Mouse (Mus musculus): ENCODE results near the gene Ttc26. TPM values are rescaled to one million over a fixed set of nuclear protein-coding genes. Genes with fewer than 3 reads are reported as not detected.
"Not testable (repeated sequence)": the region's sequence is repeated elsewhere in the genome, so short reads cannot be mapped to it uniquely, and the experiment has no call there.

The Ttc26 gene
- polyA plus RNA-seq, 1 experiment, result 14.3 TPM

GRCm38 (mm10) chr6:38389671-38390070 is 8.4 kb downstream of the Ttc26 start:
- TF ChIP-seq CTCF (IDR thresholded peaks at IDR 0.05; ENCODE audit: low read depth, low read length), result no peak
- TF ChIP-seq POLR2A (IDR thresholded peaks at IDR 0.05; ENCODE audit: insufficient read depth, low read length), result no peak
- no peak for TF ChIP-seq EP300 (IDR thresholded peaks at IDR 0.05; ENCODE audit: insufficient read depth, low read depth, low read length)
- Histone ChIP-seq H3K27ac (ENCODE audit: insufficient read depth, low read length) (no peak overlapping the region), H3K9ac (ENCODE audit: low read depth, poor library complexity, severe bottlenecking) (no peak overlapping the region), H3K9me3 (replicated peaks; ENCODE audit: control insufficient read depth, insufficient read depth, low read length, poor library complexity, severe bottlenecking) (no peaks in the 10 kb centered on the region), H3K4me1 (ENCODE audit: control insufficient read depth, insufficient read depth, low read length) (no peaks in the 10 kb centered on the region), H3K36me3 (ENCODE audit: control insufficient read depth, insufficient read depth, low read length, poor library complexity, severe bottlenecking) (no peaks in the 10 kb centered on the region), H3K4me3 (ENCODE audit: low read depth, low read length) (no peak overlapping the region), H3K27me3 (ENCODE audit: control insufficient read depth, insufficient read depth, low read length, poor library complexity, severe bottlenecking) (no peaks in the 10 kb centered on the region)

- H3K9ac ChIP-seq (ENCODE audit: low read depth, poor library complexity, severe bottlenecking); H3K36me3 ChIP-seq (ENCODE audit: control insufficient read depth, insufficient read depth, low read length, poor library complexity, severe bottlenecking); H3K9me3 ChIP-seq (replicated peaks; ENCODE audit: control insufficient read depth, insufficient read depth, low read length, poor library complexity, severe bottlenecking); H3K4me1 ChIP-seq (ENCODE audit: control insufficient read depth, insufficient read depth, low read length); H3K27ac ChIP-seq (ENCODE audit: insufficient read depth, low read length); H3K4me3 ChIP-seq (ENCODE audit: low read depth, low read length); H3K27me3 ChIP-seq (ENCODE audit: control insufficient read depth, insufficient read depth, low read length, poor library complexity, severe bottlenecking): not testable (repeated sequence)
Observed at GRCm38 (mm10) chr6:38432457-38432856, 51.2 kb downstream of the Ttc26 start.

DNA sequence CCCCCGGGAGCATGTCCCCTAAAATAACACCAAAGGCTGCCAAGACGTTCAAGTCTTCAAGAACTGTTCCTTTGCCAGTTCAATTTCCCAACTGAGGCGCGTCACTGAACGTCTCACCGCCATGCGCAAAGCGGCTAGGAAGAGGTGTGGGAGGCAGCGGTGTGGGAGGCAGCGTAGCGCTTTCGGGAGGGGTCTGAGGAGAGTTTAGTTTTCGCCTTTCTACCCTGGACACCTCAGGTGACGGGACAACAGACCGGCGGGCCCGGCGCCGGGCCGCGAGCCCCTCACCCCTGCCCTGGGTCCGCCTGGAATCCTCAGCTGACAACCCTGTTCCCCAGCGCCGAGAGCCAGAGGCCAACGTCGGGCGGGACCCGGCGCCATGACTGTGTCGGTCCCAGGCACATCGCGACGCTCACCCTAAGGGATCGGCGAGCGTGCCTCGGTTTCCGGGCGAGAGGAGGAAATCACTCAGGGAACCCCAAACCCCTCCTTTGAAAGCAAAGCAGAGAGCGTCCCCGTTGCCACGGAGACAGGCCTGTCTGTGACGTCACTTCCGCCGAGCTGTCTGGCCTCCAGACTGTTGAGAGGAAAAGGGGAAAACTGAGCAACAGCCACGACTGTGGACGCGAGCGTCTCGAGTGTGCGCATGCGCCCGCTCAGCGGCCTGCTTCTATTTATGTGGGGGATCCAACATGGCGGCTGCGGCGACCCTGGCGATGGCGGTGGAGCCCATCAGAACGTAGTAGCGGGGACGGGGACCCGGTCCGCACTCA is 52.2 kb downstream of the Ttc26 start, which contains the start of gene Ubn2:
Gene Ubn2, plus strand, starts transcription at position 690 of the 773 bp plus-strand sequence.
- Histone ChIP-seq H3K36me3 (ENCODE audit: control insufficient read depth, insufficient read depth, low read length, poor library complexity, severe bottlenecking) (no peaks in the 10 kb centered on the region), H3K4me1 (ENCODE audit: control insufficient read depth, insufficient read depth, low read length) (no peaks in the 10 kb centered on the region), H3K4me3 (ENCODE audit: low read depth, low read length) (peak within 1 kb of the TSS; percentile 62), H3K9ac (ENCODE audit: low read depth, poor library complexity, severe bottlenecking) (peak within 1 kb of the TSS; percentile 60), H3K27ac (ENCODE audit: insufficient read depth, low read length) (no peak within 1 kb of the TSS), H3K27me3 (ENCODE audit: control insufficient read depth, insufficient read depth, low read length, poor library complexity, severe bottlenecking) (no peaks in the 10 kb centered on the region), H3K9me3 (replicated peaks; ENCODE audit: control insufficient read depth, insufficient read depth, low read length, poor library complexity, severe bottlenecking) (no peaks in the 10 kb centered on the region)
- TF ChIP-seq EP300 (IDR thresholded peaks at IDR 0.05; ENCODE audit: insufficient read depth, low read depth, low read length) (no peak), POLR2A (IDR thresholded peaks at IDR 0.05; ENCODE audit: insufficient read depth, low read length) (peak; percentile 56)

DNA sequence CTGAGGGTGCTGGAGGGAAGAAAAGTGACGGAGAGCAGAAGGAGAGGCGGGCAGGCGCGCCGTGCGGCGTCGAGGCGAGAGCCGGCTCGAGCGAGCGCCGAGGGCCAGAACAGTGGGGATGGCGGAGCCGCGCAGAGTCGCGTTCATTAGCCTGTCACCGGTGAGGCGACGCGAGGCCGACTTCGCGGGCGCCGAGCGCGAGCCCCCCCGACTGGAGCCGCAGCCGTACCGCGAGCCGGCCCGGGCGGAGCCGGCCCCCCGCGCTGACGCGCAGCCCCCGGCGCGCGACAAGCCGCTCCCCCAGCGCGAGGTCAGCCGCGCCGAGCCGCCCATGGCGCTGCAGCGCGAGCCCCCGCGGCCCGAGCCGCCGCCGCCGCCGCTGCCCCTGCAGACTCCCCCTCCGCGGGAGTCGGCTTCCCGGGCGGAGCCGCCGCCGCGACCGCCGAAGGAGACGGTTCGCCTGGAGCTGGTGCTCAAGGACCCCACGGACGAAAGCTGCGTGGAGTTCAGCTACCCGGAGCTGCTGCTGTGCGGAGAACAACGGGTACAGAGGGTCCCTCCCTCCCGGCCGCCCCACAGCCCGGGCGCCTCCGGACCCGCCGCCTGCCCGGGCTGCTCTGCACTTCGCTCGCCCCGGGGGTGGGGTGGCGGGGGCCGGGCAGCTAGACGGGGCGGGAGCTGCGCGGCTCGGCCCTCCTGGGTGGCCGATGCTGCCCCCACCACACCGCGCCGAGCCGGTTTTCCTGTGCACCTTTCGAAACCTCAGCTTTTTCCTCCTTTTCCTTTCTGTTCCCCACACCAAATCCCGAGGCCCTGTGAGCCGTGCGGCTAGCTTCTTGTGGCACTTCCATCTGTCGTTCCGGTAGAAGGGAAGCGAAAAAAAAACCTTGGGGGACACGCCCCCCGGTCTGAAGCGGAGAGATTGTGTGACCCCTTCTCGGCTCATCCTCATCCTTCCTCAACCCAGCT is 53.1 kb downstream of the Ttc26 start:
- Histone ChIP-seq H3K9me3 (replicated peaks; ENCODE audit: control insufficient read depth, insufficient read depth, low read length, poor library complexity, severe bottlenecking) (no peaks in the 10 kb centered on the region), H3K4me3 (ENCODE audit: low read depth, low read length) (peak overlapping the region; percentile 62), H3K27ac (ENCODE audit: insufficient read depth, low read length) (no peak overlapping the region), H3K36me3 (ENCODE audit: control insufficient read depth, insufficient read depth, low read length, poor library complexity, severe bottlenecking) (no peaks in the 10 kb centered on the region), H3K27me3 (ENCODE audit: control insufficient read depth, insufficient read depth, low read length, poor library complexity, severe bottlenecking) (no peaks in the 10 kb centered on the region), H3K4me1 (ENCODE audit: control insufficient read depth, insufficient read depth, low read length) (no peaks in the 10 kb centered on the region), H3K9ac (ENCODE audit: low read depth, poor library complexity, severe bottlenecking) (peak overlapping the region; percentile 60)
- TF ChIP-seq EP300 (IDR thresholded peaks at IDR 0.05; ENCODE audit: insufficient read depth, low read depth, low read length), result no peak
- TF ChIP-seq POLR2A (IDR thresholded peaks at IDR 0.05; ENCODE audit: insufficient read depth, low read length), result no peak
- TF ChIP-seq CTCF (IDR thresholded peaks at IDR 0.05; ENCODE audit: low read depth, low read length), result no peak

DNA sequence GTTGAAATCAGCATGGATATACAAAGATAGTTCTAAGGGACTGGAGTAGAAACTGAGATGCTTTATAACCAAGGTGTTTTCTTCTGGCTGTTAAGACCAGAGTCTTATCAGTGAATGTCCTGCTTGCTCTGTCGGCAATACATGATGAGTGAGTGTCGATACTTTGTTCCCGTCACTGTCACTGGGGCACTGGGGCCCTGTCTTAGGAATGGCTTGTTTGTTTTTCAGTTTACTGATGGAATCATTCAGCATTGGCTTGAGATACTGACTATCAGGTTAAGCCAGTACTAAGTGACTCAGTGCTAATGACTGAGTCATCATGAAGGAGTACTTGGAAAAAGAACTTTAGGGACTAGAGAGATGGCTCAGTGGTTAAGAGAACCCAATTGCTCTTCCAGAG is 62.6 kb downstream of the Ttc26 start:
- H3K9me3 ChIP-seq (replicated peaks; ENCODE audit: control insufficient read depth, insufficient read depth, low read length, poor library complexity, severe bottlenecking), result no peaks in the 10 kb centered on the region
- no peak overlapping the region for H3K9ac ChIP-seq (ENCODE audit: low read depth, poor library complexity, severe bottlenecking)
- no peak overlapping the region for H3K4me3 ChIP-seq (ENCODE audit: low read depth, low read length)
- no peak overlapping the region for H3K27ac ChIP-seq (ENCODE audit: insufficient read depth, low read length)
- H3K4me1 ChIP-seq (ENCODE audit: control insufficient read depth, insufficient read depth, low read length), result no peaks in the 10 kb centered on the region
- peaks cover 2% of the 10 kb centered on the region; the same call in 1 of the 2 replicates for H3K36me3 ChIP-seq (ENCODE audit: control insufficient read depth, insufficient read depth, low read length, poor library complexity, severe bottlenecking)
- no peak for TF ChIP-seq CTCF (IDR thresholded peaks at IDR 0.05; ENCODE audit: low read depth, low read length)
- no peak for TF ChIP-seq EP300 (IDR thresholded peaks at IDR 0.05; ENCODE audit: insufficient read depth, low read depth, low read length)
- TF ChIP-seq POLR2A (IDR thresholded peaks at IDR 0.05; ENCODE audit: insufficient read depth, low read length), result no peak
- H3K27me3 ChIP-seq (ENCODE audit: control insufficient read depth, insufficient read depth, low read length, poor library complexity, severe bottlenecking), result no peaks in the 10 kb centered on the region

DNA sequence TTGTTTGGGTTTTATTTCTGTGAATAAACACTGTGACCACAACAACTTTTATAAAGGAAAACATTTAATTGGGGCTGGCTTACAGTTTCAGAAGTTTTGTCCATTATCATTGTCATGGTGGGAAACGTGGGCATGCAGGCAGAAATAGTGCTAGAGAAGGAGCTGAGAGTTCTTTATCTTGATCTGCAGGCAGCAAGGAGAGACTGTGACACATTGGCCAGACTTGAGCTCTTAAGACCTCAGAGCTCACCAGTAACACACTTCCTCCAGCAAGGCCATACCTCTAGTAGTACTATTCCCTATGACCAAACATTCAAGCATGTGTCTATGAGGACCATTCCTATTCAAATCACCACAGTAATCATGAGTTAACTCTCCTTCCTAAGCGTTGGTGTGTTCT is 67.0 kb downstream of the Ttc26 start:
- Histone ChIP-seq H3K27me3 (ENCODE audit: control insufficient read depth, insufficient read depth, low read length, poor library complexity, severe bottlenecking) (no peaks in the 10 kb centered on the region), H3K9ac (ENCODE audit: low read depth, poor library complexity, severe bottlenecking) (no peak overlapping the region), H3K36me3 (ENCODE audit: control insufficient read depth, insufficient read depth, low read length, poor library complexity, severe bottlenecking) (peaks cover 2% of the 10 kb centered on the region), H3K27ac (ENCODE audit: insufficient read depth, low read length) (no peak overlapping the region), H3K9me3 (replicated peaks; ENCODE audit: control insufficient read depth, insufficient read depth, low read length, poor library complexity, severe bottlenecking) (no peaks in the 10 kb centered on the region), H3K4me3 (ENCODE audit: low read depth, low read length) (no peak overlapping the region), H3K4me1 (ENCODE audit: control insufficient read depth, insufficient read depth, low read length) (no peaks in the 10 kb centered on the region)
- TF ChIP-seq EP300 (IDR thresholded peaks at IDR 0.05; ENCODE audit: insufficient read depth, low read depth, low read length) (no peak), CTCF (IDR thresholded peaks at IDR 0.05; ENCODE audit: low read depth, low read length) (no peak), POLR2A (IDR thresholded peaks at IDR 0.05; ENCODE audit: insufficient read depth, low read length) (no peak)

All from ES-Bruce4 (cell line).